Mouse (Mus musculus): ENCODE measurements at regions not wholly inside any gene's neighbourhood (a gene's known extent, or its start where the extent isn't known, plus 50 kb on each side); places are given as distances from the start of the nearest gene placed in this dataset.

DNA sequence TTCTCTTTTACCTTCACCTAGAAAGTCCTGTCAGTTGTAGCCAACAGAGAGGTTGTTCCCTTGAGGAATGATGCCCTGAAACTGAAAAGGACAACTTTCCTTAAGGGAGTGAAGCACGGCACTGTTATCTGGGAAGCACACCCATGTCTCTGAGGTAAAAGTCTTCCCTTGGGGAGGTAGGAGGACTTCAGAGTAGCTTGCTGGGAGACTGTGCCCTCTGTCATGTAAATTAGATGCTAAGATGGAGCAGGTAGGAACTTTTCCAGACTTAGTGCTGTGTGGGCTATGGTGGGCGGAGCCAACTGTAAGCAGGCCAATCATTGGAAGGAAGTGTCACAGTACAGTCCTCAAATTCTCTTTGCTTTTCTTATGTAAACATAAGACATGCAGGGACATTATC, 240.3 kb upstream of the Gm765 start:
- no peak overlapping the region for H3K4me2 ChIP-seq
- no peaks in the 10 kb centered on the region for H3K36me3 ChIP-seq (ENCODE audit: control insufficient read depth, insufficient read depth, low read length)
- WGBS (ENCODE audit: insufficient replicate concordance), result 34% methylated on average over 2 of the region's 2 CpGs
- no peak overlapping the region for H3K9ac ChIP-seq (ENCODE audit: low read depth, low read length)
- no peak for ATAC-seq (replicated peaks; ENCODE audit: insufficient number of reproducible peaks, low FRiP score, low TSS enrichment)
- H3K4me3 ChIP-seq (ENCODE audit: low read depth, low read length), result no peak overlapping the region
- H3K27me3 ChIP-seq (ENCODE audit: control insufficient read depth, insufficient read depth, low read length), result no peaks in the 10 kb centered on the region
- no peak overlapping the region for H3K27ac ChIP-seq (ENCODE audit: low read depth, low read length)
- H3K9me3 ChIP-seq (replicated peaks; ENCODE audit: control insufficient read depth, low read length), result no peaks in the 10 kb centered on the region
- peaks cover 3% of the 10 kb centered on the region; the same call in 1 of the 2 replicates for H3K4me1 ChIP-seq (ENCODE audit: control insufficient read depth, insufficient read depth, low read length)

DNA sequence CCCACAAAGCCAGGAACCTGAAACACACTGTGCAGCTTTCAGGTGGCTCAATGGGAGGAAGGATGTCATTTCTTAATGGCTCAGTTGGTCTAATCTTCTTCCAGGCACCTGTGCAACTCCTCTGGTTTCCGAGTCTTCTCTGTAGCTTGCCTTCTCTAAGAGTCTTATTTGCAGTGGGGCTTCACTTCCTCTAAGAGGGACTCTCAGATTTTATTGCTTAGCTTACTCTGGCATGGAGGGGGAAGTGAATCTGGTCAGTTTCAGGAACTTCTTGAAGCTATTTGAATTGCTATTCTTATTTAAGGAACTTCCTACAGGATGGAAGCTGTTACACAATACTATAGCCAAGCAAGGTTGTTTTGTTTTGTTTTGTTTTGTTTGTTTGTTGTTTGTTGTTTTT, 232.7 kb upstream of the Gm765 start:
- WGBS (ENCODE audit: insufficient replicate concordance), result 81% methylated on average over 1 of the region's 1 CpGs
- no peak for ATAC-seq (replicated peaks; ENCODE audit: insufficient number of reproducible peaks, low FRiP score, low TSS enrichment)
- no peaks in the 10 kb centered on the region for H3K27me3 ChIP-seq (ENCODE audit: control insufficient read depth, insufficient read depth, low read length)
- H3K9me3 ChIP-seq (replicated peaks; ENCODE audit: control insufficient read depth, low read length), result no peaks in the 10 kb centered on the region
- H3K9ac ChIP-seq (ENCODE audit: low read depth, low read length), result no peak overlapping the region
- no peaks in the 10 kb centered on the region for H3K4me1 ChIP-seq (ENCODE audit: control insufficient read depth, insufficient read depth, low read length)
- H3K4me2 ChIP-seq, result no peak overlapping the region
- no peaks in the 10 kb centered on the region for H3K36me3 ChIP-seq (ENCODE audit: control insufficient read depth, insufficient read depth, low read length)
- no peak overlapping the region for H3K4me3 ChIP-seq (ENCODE audit: low read depth, low read length)
- H3K27ac ChIP-seq (ENCODE audit: low read depth, low read length), result no peak overlapping the region

DNA sequence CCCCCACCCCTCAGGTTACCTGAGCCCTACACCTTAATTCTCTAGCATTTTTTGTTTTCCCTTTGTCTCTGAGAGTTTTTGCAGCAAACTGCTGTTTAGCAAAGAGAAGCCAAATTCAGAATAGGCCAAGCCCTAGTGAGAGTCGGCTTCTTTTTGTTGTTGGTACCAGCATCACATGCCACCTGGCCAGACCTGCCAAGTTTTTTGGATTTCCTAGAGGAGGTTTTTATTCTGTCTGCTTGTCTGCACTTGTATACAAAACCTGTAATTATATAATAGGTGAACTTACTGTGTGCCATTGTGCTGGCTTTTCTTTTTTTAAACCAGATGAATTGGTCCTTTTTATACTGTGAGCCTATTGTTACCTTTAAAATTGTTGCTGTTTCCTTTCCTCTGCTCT, 213.1 kb upstream of the Gm765 start:
- Histone ChIP-seq H3K9me3 (replicated peaks; ENCODE audit: control insufficient read depth, low read length) (no peaks in the 10 kb centered on the region), H3K4me3 (ENCODE audit: low read depth, low read length) (no peak overlapping the region), H3K27me3 (ENCODE audit: control insufficient read depth, insufficient read depth, low read length) (no peaks in the 10 kb centered on the region), H3K27ac (ENCODE audit: low read depth, low read length) (no peak overlapping the region), H3K4me1 (ENCODE audit: control insufficient read depth, insufficient read depth, low read length) (no peaks in the 10 kb centered on the region), H3K36me3 (ENCODE audit: control insufficient read depth, insufficient read depth, low read length) (no peaks in the 10 kb centered on the region), H3K4me2 (no peak overlapping the region), H3K9ac (ENCODE audit: low read depth, low read length) (no peak overlapping the region)
- 91% methylated on average over 1 of the region's 1 CpGs for WGBS (ENCODE audit: insufficient replicate concordance)
- ATAC-seq (replicated peaks; ENCODE audit: insufficient number of reproducible peaks, low FRiP score, low TSS enrichment), result no peak

DNA sequence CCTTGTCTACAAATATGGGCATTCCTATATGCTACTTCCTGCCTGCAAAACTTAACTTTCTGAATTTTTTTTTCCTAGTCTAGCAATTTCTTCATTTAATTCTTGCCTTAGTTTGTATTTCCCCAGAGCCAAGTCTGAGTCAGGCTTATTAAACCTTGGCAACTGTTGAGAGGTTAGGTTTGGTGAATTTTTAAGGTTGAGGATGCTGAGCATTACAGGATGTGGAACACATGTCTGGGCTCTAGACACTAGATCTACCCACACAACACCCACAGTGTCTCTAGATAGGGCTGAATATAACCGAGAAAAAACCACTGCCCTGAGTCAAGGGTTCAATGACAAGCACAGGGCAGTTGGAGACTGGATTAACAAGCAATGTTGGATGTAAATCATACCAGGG, 211.4 kb upstream of the Gm765 start:
- Histone ChIP-seq H3K4me1 (ENCODE audit: control insufficient read depth, insufficient read depth, low read length) (no peaks in the 10 kb centered on the region), H3K9ac (ENCODE audit: low read depth, low read length) (no peak overlapping the region), H3K9me3 (replicated peaks; ENCODE audit: control insufficient read depth, low read length) (no peaks in the 10 kb centered on the region), H3K36me3 (ENCODE audit: control insufficient read depth, insufficient read depth, low read length) (no peaks in the 10 kb centered on the region), H3K4me3 (ENCODE audit: low read depth, low read length) (no peak overlapping the region), H3K27ac (ENCODE audit: low read depth, low read length) (no peak overlapping the region), H3K4me2 (no peak overlapping the region), H3K27me3 (ENCODE audit: control insufficient read depth, insufficient read depth, low read length) (no peaks in the 10 kb centered on the region)
- 71% methylated on average over 1 of the region's 1 CpGs for WGBS (ENCODE audit: insufficient replicate concordance)
- ATAC-seq (replicated peaks; ENCODE audit: insufficient number of reproducible peaks, low FRiP score, low TSS enrichment), result no peak

DNA sequence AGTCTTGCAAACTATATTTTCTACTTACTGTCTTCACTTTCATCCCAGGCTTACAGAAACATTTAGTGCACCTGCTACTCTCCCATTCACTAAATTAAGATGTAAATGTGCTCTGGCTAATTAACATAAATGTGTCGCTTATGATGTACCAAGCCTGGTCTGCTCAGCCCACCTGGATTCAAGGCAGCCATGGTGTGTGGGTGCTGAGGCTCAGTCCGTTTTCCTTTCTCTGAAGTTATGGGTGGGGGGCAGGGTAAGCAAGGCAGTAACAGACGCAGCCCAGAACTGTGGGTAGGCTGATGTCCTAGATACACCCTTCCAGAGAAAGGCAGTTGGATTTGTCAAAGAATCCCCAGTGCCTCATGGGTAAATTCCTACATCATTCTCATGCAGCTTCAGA, 209.2 kb upstream of the Gm765 start:
- no peaks in the 10 kb centered on the region for H3K27me3 ChIP-seq (ENCODE audit: control insufficient read depth, insufficient read depth, low read length)
- no peak overlapping the region for H3K27ac ChIP-seq (ENCODE audit: low read depth, low read length)
- no peak for ATAC-seq (replicated peaks; ENCODE audit: insufficient number of reproducible peaks, low FRiP score, low TSS enrichment)
- no peak overlapping the region for H3K4me2 ChIP-seq
- H3K9me3 ChIP-seq (replicated peaks; ENCODE audit: control insufficient read depth, low read length), result no peaks in the 10 kb centered on the region
- no peak overlapping the region for H3K4me3 ChIP-seq (ENCODE audit: low read depth, low read length)
- H3K36me3 ChIP-seq (ENCODE audit: control insufficient read depth, insufficient read depth, low read length), result no peaks in the 10 kb centered on the region
- WGBS (ENCODE audit: insufficient replicate concordance), result 76% methylated on average over 3 of the region's 3 CpGs
- no peak overlapping the region for H3K9ac ChIP-seq (ENCODE audit: low read depth, low read length)
- H3K4me1 ChIP-seq (ENCODE audit: control insufficient read depth, insufficient read depth, low read length), result no peaks in the 10 kb centered on the region

DNA sequence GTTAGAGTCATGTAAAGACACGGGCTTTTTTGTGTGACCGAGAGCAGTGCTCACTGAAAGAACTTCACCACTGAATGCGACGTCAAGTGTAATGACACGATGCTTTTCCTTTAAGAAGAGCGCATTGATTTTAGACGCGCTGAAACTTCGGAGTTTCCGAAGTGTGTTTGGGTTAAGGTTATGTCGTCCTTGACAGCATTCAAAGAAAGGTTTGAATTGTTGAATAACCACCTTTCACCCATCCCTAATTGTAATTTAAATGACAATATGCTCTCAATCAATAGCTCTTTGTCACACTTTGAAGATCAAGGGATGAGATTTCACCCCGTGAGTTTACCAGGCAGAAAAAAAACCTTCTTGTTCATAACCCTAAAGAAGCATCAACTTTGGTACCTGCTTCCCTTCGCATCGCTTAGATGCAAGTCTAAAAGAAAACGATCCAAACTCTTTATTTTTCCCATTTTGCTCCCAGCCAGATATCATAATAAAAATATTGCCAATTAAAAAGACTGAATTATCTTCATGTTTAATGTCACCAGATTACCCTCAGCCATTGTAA, 184.4 kb upstream of the Gm765 start:
- ATAC-seq (replicated peaks; ENCODE audit: insufficient number of reproducible peaks, low FRiP score, low TSS enrichment), result no peak
- Histone ChIP-seq H3K9me3 (replicated peaks; ENCODE audit: control insufficient read depth, low read length) (no peaks in the 10 kb centered on the region), H3K4me2 (no peak overlapping the region), H3K4me1 (ENCODE audit: control insufficient read depth, insufficient read depth, low read length) (no peaks in the 10 kb centered on the region), H3K9ac (ENCODE audit: low read depth, low read length) (no peak overlapping the region), H3K4me3 (ENCODE audit: low read depth, low read length) (no peak overlapping the region), H3K27ac (ENCODE audit: low read depth, low read length) (no peak overlapping the region), H3K36me3 (ENCODE audit: control insufficient read depth, insufficient read depth, low read length) (no peaks in the 10 kb centered on the region), H3K27me3 (ENCODE audit: control insufficient read depth, insufficient read depth, low read length) (no peaks in the 10 kb centered on the region)
- WGBS (ENCODE audit: insufficient replicate concordance), result 72% methylated on average over 15 of the region's 15 CpGs

DNA sequence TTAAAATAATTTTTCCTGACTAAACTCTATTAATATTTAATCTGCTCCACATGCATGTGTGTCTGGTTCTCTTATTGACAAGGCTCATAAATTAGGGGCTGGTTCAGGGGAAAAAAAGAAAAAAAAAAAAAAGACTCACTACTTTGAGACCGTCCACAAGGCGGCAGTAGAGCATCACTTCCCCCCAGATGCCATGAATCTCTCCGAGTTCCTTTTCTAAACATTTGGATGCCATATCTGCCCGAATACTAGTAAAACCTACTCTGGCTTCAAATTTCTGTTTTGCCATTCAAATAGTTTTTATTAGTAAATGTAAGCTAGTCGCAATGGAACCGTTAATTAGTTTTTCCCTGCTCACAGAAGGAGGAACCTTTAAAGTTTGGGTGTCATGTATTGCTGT, 182.7 kb upstream of the Gm765 start:
- H3K36me3 ChIP-seq (ENCODE audit: control insufficient read depth, insufficient read depth, low read length), result no peaks in the 10 kb centered on the region
- 7% methylated on average over 6 of the region's 6 CpGs for WGBS (ENCODE audit: insufficient replicate concordance)

DNA sequence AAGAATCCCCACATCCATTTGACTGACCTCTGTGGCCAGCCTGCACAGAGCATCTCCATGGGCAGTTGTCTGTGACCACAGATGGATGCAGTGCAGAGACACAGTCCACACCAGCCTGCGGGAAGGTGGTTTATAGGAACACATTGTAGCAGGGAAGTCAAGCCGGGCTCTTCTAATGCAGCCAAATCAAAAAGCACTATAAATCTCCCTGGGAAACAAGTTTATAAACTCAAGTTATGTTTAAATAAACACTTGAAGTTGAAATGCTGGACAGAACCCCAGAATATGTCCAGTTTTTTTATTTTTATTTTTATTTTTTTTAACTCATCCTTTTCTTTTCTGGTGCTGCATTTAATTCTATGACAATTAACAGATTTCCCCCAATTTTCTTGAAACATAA, 182.1 kb upstream of the Gm765 start:
- Histone ChIP-seq H3K36me3 (ENCODE audit: control insufficient read depth, insufficient read depth, low read length) (no peaks in the 10 kb centered on the region), H3K4me3 (ENCODE audit: low read depth, low read length) (no peak overlapping the region), H3K9me3 (replicated peaks; ENCODE audit: control insufficient read depth, low read length) (no peaks in the 10 kb centered on the region), H3K27ac (ENCODE audit: low read depth, low read length) (no peak overlapping the region), H3K27me3 (ENCODE audit: control insufficient read depth, insufficient read depth, low read length) (no peaks in the 10 kb centered on the region), H3K9ac (ENCODE audit: low read depth, low read length) (no peak overlapping the region), H3K4me2 (no peak overlapping the region), H3K4me1 (ENCODE audit: control insufficient read depth, insufficient read depth, low read length) (no peaks in the 10 kb centered on the region)
- 62% methylated on average over 2 of the region's 2 CpGs for WGBS (ENCODE audit: insufficient replicate concordance)
- no peak for ATAC-seq (replicated peaks; ENCODE audit: insufficient number of reproducible peaks, low FRiP score, low TSS enrichment)

More for the DNA sequence above, 182.7 kb upstream of the Gm765 start:
- no peak overlapping the region for H3K27ac ChIP-seq (ENCODE audit: low read depth, low read length)
- H3K27me3 ChIP-seq (ENCODE audit: control insufficient read depth, insufficient read depth, low read length), result no peaks in the 10 kb centered on the region
- H3K9ac ChIP-seq (ENCODE audit: low read depth, low read length), result no peak overlapping the region
- H3K4me1 ChIP-seq (ENCODE audit: control insufficient read depth, insufficient read depth, low read length), result no peaks in the 10 kb centered on the region
- H3K9me3 ChIP-seq (replicated peaks; ENCODE audit: control insufficient read depth, low read length), result no peaks in the 10 kb centered on the region
- no peak for ATAC-seq (replicated peaks; ENCODE audit: insufficient number of reproducible peaks, low FRiP score, low TSS enrichment)
- no peak overlapping the region for H3K4me2 ChIP-seq
- no peak overlapping the region for H3K4me3 ChIP-seq (ENCODE audit: low read depth, low read length)

DNA sequence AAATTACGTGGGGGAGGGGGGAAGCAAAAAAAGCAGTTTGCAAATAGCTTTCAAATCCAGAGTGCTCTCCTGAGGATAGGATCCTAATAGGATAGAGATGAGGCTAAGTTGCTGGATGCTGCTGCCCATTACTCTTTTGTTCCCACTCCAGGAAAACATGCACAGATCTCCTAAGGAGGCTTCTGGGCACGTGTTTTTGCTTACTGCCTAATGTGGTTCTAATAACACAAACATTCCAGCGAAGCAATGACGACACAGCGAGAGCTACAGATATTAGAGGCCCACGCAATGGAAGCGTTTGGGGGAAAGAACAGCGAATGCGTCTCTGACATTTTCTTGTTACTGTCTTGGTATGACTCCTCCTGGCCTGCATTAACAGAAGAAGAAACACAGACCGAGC, 179.0 kb upstream of the Gm765 start:
- Histone ChIP-seq H3K4me1 (ENCODE audit: control insufficient read depth, insufficient read depth, low read length) (no peaks in the 10 kb centered on the region), H3K27ac (ENCODE audit: low read depth, low read length) (no peak overlapping the region), H3K36me3 (ENCODE audit: control insufficient read depth, insufficient read depth, low read length) (no peaks in the 10 kb centered on the region), H3K9ac (ENCODE audit: low read depth, low read length) (no peak overlapping the region), H3K9me3 (replicated peaks; ENCODE audit: control insufficient read depth, low read length) (no peaks in the 10 kb centered on the region), H3K4me3 (ENCODE audit: low read depth, low read length) (no peak overlapping the region), H3K27me3 (ENCODE audit: control insufficient read depth, insufficient read depth, low read length) (no peaks in the 10 kb centered on the region), H3K4me2 (no peak overlapping the region)
- no peak for ATAC-seq (replicated peaks; ENCODE audit: insufficient number of reproducible peaks, low FRiP score, low TSS enrichment)
- WGBS (ENCODE audit: insufficient replicate concordance), result 78% methylated on average over 10 of the region's 10 CpGs

All from heart, embryonic 11.5 days (tissue).